Mouse (Mus musculus) heart, postnatal 0 days (tissue): ENCODE results near the gene Apof. TPM values are rescaled to one million over a fixed set of nuclear protein-coding genes. Genes with fewer than 3 reads are reported as not detected.

Experiments
- ATAC-seq: fragments of 200-750 bp; cut with Nextera tagmentation; 2 replicates; pipeline ENCODE4 v1.8.0; 2017; ENCODE audit warnings: low read depth, moderate number of reproducible peaks, moderate library complexity; ENCODE audit not compliant: insufficient read depth
- DNase-seq: peaks from one replicate; pipeline ENCODE4 v3.0.0-alpha.2; 2016; ENCODE audit warnings: low spot score
- H3K27ac ChIP-seq: fragments of 300-500 bp; sonication (generic); 2 replicates; pipeline ENCODE4 v1.5.1; 2014; ENCODE audit warnings: low read depth, mild to moderate bottlenecking
- H3K27me3 ChIP-seq: fragments of 300-500 bp; sonication (generic); 2 replicates; pipeline ENCODE4 v1.6.1; 2014; ENCODE audit warnings: low read length, mixed read lengths; ENCODE audit not compliant: control insufficient read depth, insufficient read depth
- H3K36me3 ChIP-seq: fragments of 300-500 bp; sonication (generic); replicated peaks from 2 replicates; pipeline ENCODE4 v1.6.1; 2014; ENCODE audit warnings: low read length, mixed read lengths; ENCODE audit not compliant: control insufficient read depth, insufficient read depth
- H3K4me1 ChIP-seq: fragments of 300-500 bp; sonication (generic); 2 replicates; pipeline ENCODE4 v1.6.1; 2014; ENCODE audit warnings: antibody characterized with exemption; ENCODE audit not compliant: control insufficient read depth, insufficient read depth
- H3K4me2 ChIP-seq: fragments of 300-500 bp; sonication (generic); 2 replicates; pipeline ENCODE4 v1.6.1; 2014; ENCODE audit warnings: low read depth, mild to moderate bottlenecking, low read length, moderate library complexity
- H3K4me3 ChIP-seq: fragments of 300-500 bp; sonication (generic); 2 replicates; pipeline ENCODE4 v1.5.1; 2014; ENCODE audit warnings: low read depth, low read length
- H3K9ac ChIP-seq: fragments of 300-500 bp; sonication (generic); replicated peaks from 2 replicates; pipeline ENCODE4 v1.6.1; 2014; ENCODE audit warnings: low read depth, low read length, mixed read lengths
- H3K9me3 ChIP-seq: fragments of 300-500 bp; sonication (generic); replicated peaks from 2 replicates; pipeline ENCODE4 v1.6.1; 2016; ENCODE audit warnings: low read length; ENCODE audit not compliant: control insufficient read depth
- CTCF ChIP-seq: IDR thresholded peaks from 2 replicates; pipeline ENCODE4 v1.5.1; 2016; ENCODE audit warnings: antibody characterized with exemption, control low read depth, low read depth
- EP300 ChIP-seq: IDR thresholded peaks from 2 replicates; pipeline ENCODE4 v1.6.1; 2016; ENCODE audit warnings: antibody characterized with exemption, low read depth
- WGBS: fragments of 180-500 bp; shearing (Covaris S2); extraction: QIAGEN DNeasy Blood & Tissue Kit; methylation state at CpG from one replicate; pipeline ENCODE4 v1.1.7; 2014; 5-methylcytosine and 5-hydroxymethylcytosine counted together
- polyA plus RNA-seq: library from polyadenylated mRNA; unstranded; fragments of >200 nt; fragmentation: Nextera tagmentation; extraction: Ambion mirVana; gene quantifications from 2 replicates; pipeline ENCODE4 v1.2.1, GENCODE M21; 2015
- total RNA-seq: library from RNA; depleted of rRNA; stranded (reverse); fragments of >200 nt; gene quantifications from 2 replicates; pipeline ENCODE4 v1.2.3, GENCODE M21; 2014; ENCODE audit warnings: low replicate concordance; rRNA removed

The Apof gene
- total and polyA plus RNA-seq, 2 experiments from 2014 or later, result not detected

DNA sequence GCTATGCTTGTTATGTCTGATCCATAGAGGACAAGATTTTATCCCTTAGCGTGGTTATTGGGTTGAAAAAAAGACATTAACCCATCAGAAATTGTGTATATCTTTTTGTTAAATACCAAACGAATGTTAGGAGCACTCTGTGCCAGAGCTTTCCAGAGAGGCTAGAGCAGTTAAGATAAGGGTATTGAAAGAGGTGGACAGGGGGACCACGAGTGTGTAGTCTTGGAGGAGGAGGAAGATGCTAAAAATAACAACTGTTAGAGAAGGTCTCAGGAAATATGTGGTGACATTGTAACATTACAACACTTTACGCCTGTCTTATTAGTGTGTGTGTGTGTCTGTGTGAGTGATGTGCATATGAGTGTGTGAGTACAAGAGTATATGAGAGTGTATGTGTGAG lies 42.4 kb downstream of the Apof start:
- peak; percentile 33; the same call in 1 of the 2 replicates for ATAC-seq

DNA sequence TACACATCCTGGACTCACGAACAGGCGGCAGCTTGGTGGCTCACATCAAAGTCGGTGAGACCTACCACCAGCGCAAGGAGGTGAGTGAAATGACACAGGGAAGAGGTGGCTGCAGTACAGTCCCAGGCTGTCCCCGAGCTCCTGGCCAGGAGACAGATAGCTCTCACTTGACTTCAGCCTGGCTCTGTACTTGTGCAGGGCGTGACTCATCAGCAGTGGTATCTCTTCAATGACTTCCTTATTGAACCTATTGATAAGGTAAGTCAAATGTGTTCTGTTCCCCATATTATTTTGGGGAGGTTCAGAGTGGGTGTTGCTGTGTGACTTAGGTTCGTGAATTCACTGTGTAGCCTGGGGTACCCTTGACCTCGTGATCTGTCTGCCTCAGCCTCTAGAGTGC lies 47.1 kb downstream of the Apof start:
- no peak for TF ChIP-seq EP300
- no peak for ATAC-seq
- 91% methylated on average over 8 of the region's 8 CpGs for WGBS
- H3K9ac ChIP-seq, result no peak overlapping the region
- DNase-seq, result no peak
- H3K36me3 ChIP-seq, result peaks cover 84% of the 10 kb centered on the region
- no peak overlapping the region for H3K4me3 ChIP-seq
- H3K27me3 ChIP-seq, result no peaks in the 10 kb centered on the region
- H3K4me1 ChIP-seq, result peaks cover under 1% of the 10 kb centered on the region; the same call in 1 of the 2 replicates
- H3K4me2 ChIP-seq, result no peak overlapping the region
- H3K27ac ChIP-seq, result no peak overlapping the region
- H3K9me3 ChIP-seq, result no peaks in the 10 kb centered on the region

More for the DNA sequence above, 42.4 kb downstream of the Apof start:
- Histone ChIP-seq H3K9me3 (no peaks in the 10 kb centered on the region), H3K4me2 (peak overlapping the region; percentile 31; the same call in 1 of the 2 replicates), H3K36me3 (peaks cover 68% of the 10 kb centered on the region), H3K27me3 (no peaks in the 10 kb centered on the region), H3K4me3 (no peak overlapping the region), H3K9ac (peak overlapping the region; percentile 25; the same call in 1 of the 2 replicates), H3K27ac (peak overlapping the region; percentile 61), H3K4me1 (peaks cover 9% of the 10 kb centered on the region; the same call in 1 of the 2 replicates)
- DNase-seq, result peak; percentile 30
- 22% methylated on average over 4 of the region's 4 CpGs for WGBS
- TF ChIP-seq EP300 (no peak), CTCF (no peak)

Other genes with a start within 250 kb of the Apof start
- gene Naca, start 233.1 kb upstream of the Apof start, total RNA-seq, result 307 and 346 TPM in 2 replicates
- gene Naca, start 233.1 kb upstream of the Apof start, polyA plus RNA-seq, result 370 and 382 TPM in 2 replicates
- gene Ptges3, start 209.7 kb upstream of the Apof start, total RNA-seq, result 48.4 and 59.2 TPM in 2 replicates
- gene Ptges3, start 209.7 kb upstream of the Apof start, polyA plus RNA-seq, result 209 and 211 TPM in 2 replicates
- 19,517 and 23,614 TPM in 2 replicates for gene Atp5b, start 185.4 kb upstream of the Apof start, total RNA-seq
- gene Atp5b, start 185.4 kb upstream of the Apof start, polyA plus RNA-seq, result 9,758 and 9,784 TPM in 2 replicates
- gene Baz2a, start 177.1 kb upstream of the Apof start, total RNA-seq, result 15.8 and 16.7 TPM in 2 replicates
- gene Baz2a, start 177.1 kb upstream of the Apof start, polyA plus RNA-seq, result 7.2 and 7.7 TPM in 2 replicates
- 41.9 and 59.4 TPM in 2 replicates for gene Rbms2, start 88.4 kb upstream of the Apof start, total RNA-seq
- 29.0 and 29.9 TPM in 2 replicates for gene Rbms2, start 88.4 kb upstream of the Apof start, polyA plus RNA-seq
- not detected in 2 replicates for gene Gls2, start 74.2 kb upstream of the Apof start, total RNA-seq
- 0.14 and 0.33 TPM in 2 replicates for gene Gls2, start 74.2 kb upstream of the Apof start, polyA plus RNA-seq
- 83.9 and 93.1 TPM in 2 replicates for gene Spryd4, start 56.9 kb upstream of the Apof start, total RNA-seq
- gene Spryd4, start 56.9 kb upstream of the Apof start, polyA plus RNA-seq, result 45.8 and 50.1 TPM in 2 replicates
- gene Mip, start 42.8 kb upstream of the Apof start, total RNA-seq, result not detected in 2 replicates
- not detected in 2 replicates for gene Mip, start 42.8 kb upstream of the Apof start, polyA plus RNA-seq
- gene Timeless, start 36.6 kb upstream of the Apof start, total RNA-seq, result 7.9 and 15.2 TPM in 2 replicates
- gene Timeless, start 36.6 kb upstream of the Apof start, polyA plus RNA-seq, result 10.5 and 11.1 TPM in 2 replicates
- not detected in 2 replicates for gene Apon, start 14.6 kb upstream of the Apof start, total RNA-seq
- gene Apon, start 14.6 kb upstream of the Apof start, polyA plus RNA-seq, result 0.14 TPM in 1 of 2 replicates, not detected in the other
- 8.2 and 10.0 TPM in 2 replicates for gene Stat2, start 1.9 kb downstream of the Apof start, total RNA-seq
- 6.0 and 6.2 TPM in 2 replicates for gene Stat2, start 1.9 kb downstream of the Apof start, polyA plus RNA-seq
- gene Il23a, start 30.1 kb downstream of the Apof start, total RNA-seq, result 6.6 and 6.8 TPM in 2 replicates
- 4.7 and 5.2 TPM in 2 replicates for gene Il23a, start 30.1 kb downstream of the Apof start, polyA plus RNA-seq
- gene Pan2, start 34.7 kb downstream of the Apof start, total RNA-seq, result 19.6 and 24.1 TPM in 2 replicates
- 12.5 and 13.4 TPM in 2 replicates for gene Pan2, start 34.7 kb downstream of the Apof start, polyA plus RNA-seq
- gene Cnpy2, start 53.8 kb downstream of the Apof start, total RNA-seq, result 24.7 and 49.9 TPM in 2 replicates
- gene Cnpy2, start 53.8 kb downstream of the Apof start, polyA plus RNA-seq, result 170 and 190 TPM in 2 replicates
- gene Cs, start 69.1 kb downstream of the Apof start, total RNA-seq, result 796 and 830 TPM in 2 replicates
- 590 and 625 TPM in 2 replicates for gene Cs, start 69.1 kb downstream of the Apof start, polyA plus RNA-seq
- 35.2 and 36.9 TPM in 2 replicates for gene Coq10a, start 100.3 kb downstream of the Apof start, total RNA-seq
- gene Coq10a, start 100.3 kb downstream of the Apof start, polyA plus RNA-seq, result 52.9 and 61.2 TPM in 2 replicates
- gene Ankrd52, start 108.4 kb downstream of the Apof start, total RNA-seq, result 14.3 and 17.6 TPM in 2 replicates
- 4.2 and 4.5 TPM in 2 replicates for gene Ankrd52, start 108.4 kb downstream of the Apof start, polyA plus RNA-seq
- gene Slc39a5, start 132.6 kb downstream of the Apof start, total RNA-seq, result not detected in 2 replicates
- gene Slc39a5, start 132.6 kb downstream of the Apof start, polyA plus RNA-seq, result not detected in 2 replicates
- 28.1 and 34.6 TPM in 2 replicates for gene Nabp2, start 142.8 kb downstream of the Apof start, total RNA-seq
- 55.5 and 56.1 TPM in 2 replicates for gene Nabp2, start 142.8 kb downstream of the Apof start, polyA plus RNA-seq
- 27.1 and 27.3 TPM in 2 replicates for gene Rnf41, start 143.0 kb downstream of the Apof start, total RNA-seq
- 21.9 and 24.0 TPM in 2 replicates for gene Rnf41, start 143.0 kb downstream of the Apof start, polyA plus RNA-seq
- gene Smarcc2, start 190.6 kb downstream of the Apof start, total RNA-seq, result 40.8 and 42.1 TPM in 2 replicates
- gene Smarcc2, start 190.6 kb downstream of the Apof start, polyA plus RNA-seq, result 31.9 and 32.9 TPM in 2 replicates
- gene Myl6, start 225.5 kb downstream of the Apof start, total RNA-seq, result 606 and 830 TPM in 2 replicates
- gene Myl6, start 225.5 kb downstream of the Apof start, polyA plus RNA-seq, result 791 and 823 TPM in 2 replicates
- gene Myl6b, start 230.0 kb downstream of the Apof start, total RNA-seq, result 3.2 and 4.8 TPM in 2 replicates
- gene Myl6b, start 230.0 kb downstream of the Apof start, polyA plus RNA-seq, result 4.6 and 4.9 TPM in 2 replicates